Mouse (Mus musculus) heart, embryonic 14.5 days (tissue): ENCODE data around the gene Gm11627. TPM values are rescaled to one million over a fixed set of nuclear protein-coding genes. Genes with fewer than 3 reads are reported as not detected.

Experiments
- ATAC-seq: fragments of 200-750 bp; cut with Nextera tagmentation; 2 replicates; pipeline ENCODE4 v1.8.0; 2017; ENCODE audit warnings: low read depth, moderate TSS enrichment; ENCODE audit not compliant: insufficient number of reproducible peaks, insufficient read depth, low FRiP score
- H3K27ac ChIP-seq, 2 experiments: fragments of 200-500 bp in 1 of 2; fragments of 300-500 bp in 1 of 2; sonication (generic) in 1 of 2; replicated peaks in 1 of 2; 2 replicates each; pipeline ENCODE4 v1.5.1; 2012 to 2014; ENCODE audit warnings: low read depth in 2 of 2, low read length in 2 of 2, control low read depth in 1 of 2, mild to moderate bottlenecking in 1 of 2, mixed read lengths in 1 of 2; ENCODE audit not compliant: control insufficient read depth in 1 of 2, insufficient read depth in 1 of 2
- H3K27me3 ChIP-seq: fragments of 300-500 bp; sonication (generic); 2 replicates; pipeline ENCODE4 v1.6.1; 2014; ENCODE audit warnings: mild to moderate bottlenecking, low read length, control low read depth; ENCODE audit not compliant: control insufficient read depth, insufficient read depth
- H3K36me3 ChIP-seq: fragments of 300-500 bp; sonication (generic); 2 replicates; pipeline ENCODE4 v1.6.1; 2014; ENCODE audit warnings: mild to moderate bottlenecking, control low read depth, low read length, mixed read lengths; ENCODE audit not compliant: control insufficient read depth, insufficient read depth
- H3K4me1 ChIP-seq, 2 experiments: fragments of 200-500 bp in 1 of 2; fragments of 300-500 bp in 1 of 2; sonication (generic) in 1 of 2; 2 replicates each; pipeline ENCODE4 v1.6.1; 2012 to 2014; ENCODE audit warnings: low read length in 2 of 2, control low read depth in 1 of 2, mixed read lengths in 1 of 2; ENCODE audit not compliant: control insufficient read depth in 2 of 2, insufficient read depth in 2 of 2
- H3K4me2 ChIP-seq: fragments of 300-500 bp; sonication (generic); 2 replicates; pipeline ENCODE4 v1.6.1; 2014; ENCODE audit warnings: mild to moderate bottlenecking, low read length
- H3K4me3 ChIP-seq, 2 experiments: fragments of 200-500 bp in 1 of 2; fragments of 300-500 bp in 1 of 2; sonication (generic) in 1 of 2; 2 replicates each; pipeline ENCODE4 v1.5.1; 2012 to 2014; ENCODE audit warnings: low read length in 2 of 2, mild to moderate bottlenecking in 2 of 2, control low read depth in 1 of 2, low read depth in 1 of 2, moderate library complexity in 1 of 2; ENCODE audit not compliant: control insufficient read depth in 1 of 2, insufficient read depth in 1 of 2
- H3K9ac ChIP-seq: fragments of 300-500 bp; sonication (generic); 2 replicates; pipeline ENCODE4 v1.6.1; 2014; ENCODE audit warnings: mild to moderate bottlenecking, low read length
- H3K9me3 ChIP-seq: fragments of 300-500 bp; sonication (generic); 2 replicates; pipeline ENCODE4 v1.6.1; 2016; ENCODE audit warnings: low read length, control low read depth; ENCODE audit not compliant: control insufficient read depth
- WGBS: fragments of 180-500 bp; shearing (Covaris S2); extraction: QIAGEN DNeasy Blood & Tissue Kit; methylation state at CpG from one replicate; pipeline ENCODE4 v1.1.7; 2014; 5-methylcytosine and 5-hydroxymethylcytosine counted together
- polyA plus RNA-seq: library from polyadenylated mRNA; unstranded; fragments of >200 nt; fragmentation: Nextera tagmentation; extraction: Ambion mirVana; gene quantifications from 2 replicates; pipeline ENCODE4 v1.2.1, GENCODE M21; 2014

The Gm11627 gene
- polyA plus RNA-seq: 12.6 and 13.9 TPM in 2 replicates

DNA sequence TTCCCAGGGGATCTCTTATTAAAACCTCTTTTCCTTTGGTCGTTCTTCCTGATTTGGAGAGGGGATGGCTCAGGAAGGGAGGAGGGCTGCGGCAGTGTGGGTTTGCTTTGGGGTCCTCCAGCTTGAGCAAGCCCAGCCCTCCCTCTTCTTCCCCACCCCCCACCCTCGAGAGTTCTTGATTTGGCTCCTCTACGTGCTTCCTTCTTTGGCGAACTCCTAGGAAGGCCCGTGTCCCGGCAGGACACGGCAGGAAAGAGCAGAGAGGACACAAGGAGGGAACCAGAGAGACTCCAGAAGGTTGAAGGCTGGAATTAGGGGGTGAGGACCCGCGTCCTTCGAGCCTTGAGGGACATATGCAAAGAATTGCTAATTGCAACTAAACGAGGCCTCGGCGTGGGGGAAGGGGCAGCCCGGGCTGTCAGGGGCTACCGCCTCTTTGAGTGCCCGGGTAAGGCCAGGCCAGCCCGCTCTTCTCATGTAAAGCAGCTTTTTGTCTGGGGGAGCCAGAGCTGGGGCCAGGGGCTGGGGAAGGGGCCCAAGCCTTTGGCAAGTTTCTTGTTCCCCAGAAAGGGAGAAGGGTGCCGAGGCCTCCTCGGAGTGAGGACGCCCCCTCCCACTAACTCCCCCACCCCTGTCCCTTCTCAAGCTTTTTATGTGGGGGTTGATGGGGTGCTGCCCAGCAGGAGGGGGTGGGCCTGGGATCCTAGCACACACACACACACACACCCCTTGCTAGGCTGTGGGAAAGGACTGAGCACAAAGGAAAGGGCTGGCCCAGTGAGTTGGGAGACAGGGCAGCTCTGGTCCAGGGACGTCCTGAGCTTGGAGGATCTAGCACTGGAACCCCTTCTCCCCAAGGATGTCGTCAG lies at the start of gene Gm11627:
TSS of gene Gm11627 (minus strand) at position 297 of the 869 bp plus-strand sequence.
- Histone ChIP-seq H3K36me3 (no peaks in the 10 kb centered on the region), H3K4me2 (peak within 1 kb of the TSS; percentile 69), H3K27me3 (no peaks in the 10 kb centered on the region), H3K9me3 (no peaks in the 10 kb centered on the region), H3K9ac (peak within 1 kb of the TSS; percentile 74), H3K4me3 (peak within 1 kb of the TSS; percentile 39 to 47), H3K27ac (peak within 1 kb of the TSS; percentile 79 to 86), H3K4me1 (peaks cover 32 to 40% of the 10 kb centered on the region in 2 experiments)
- WGBS: 20% methylated on average over 23 of the region's 23 CpGs
- peak; percentile 28; the same call in 1 of the 2 replicates for ATAC-seq

DNA sequence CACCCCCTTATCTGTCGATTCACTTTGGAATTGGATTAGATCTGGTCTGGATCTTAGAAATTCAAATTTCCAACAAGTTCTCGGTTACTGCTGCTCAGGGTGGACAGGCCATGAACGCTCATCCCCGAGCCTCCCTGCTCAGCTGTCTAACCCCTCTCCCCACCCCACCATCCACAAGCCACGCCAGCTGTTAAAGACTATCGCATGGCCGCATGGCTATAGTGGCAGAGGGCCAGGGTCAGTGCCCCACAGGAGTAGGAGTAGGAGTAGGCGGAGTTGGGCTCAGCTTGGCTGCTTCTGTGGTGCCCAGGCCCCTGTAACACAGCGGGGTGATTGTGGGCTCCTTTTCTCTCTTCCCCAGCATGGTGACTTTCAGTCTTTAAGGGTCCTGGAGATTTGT lies 49.3 kb upstream of the Gm11627 start:
- H3K36me3 ChIP-seq: no peaks in the 10 kb centered on the region
- H3K9ac ChIP-seq: no peak overlapping the region
- no peak overlapping the region for H3K27ac ChIP-seq
- peaks cover 39 to 52% of the 10 kb centered on the region in 2 experiments for H3K4me1 ChIP-seq
- H3K27me3 ChIP-seq: no peaks in the 10 kb centered on the region
- WGBS: 71% methylated on average over 9 of the region's 9 CpGs
- no peak overlapping the region for H3K4me3 ChIP-seq
- ATAC-seq: no peak
- no peak overlapping the region for H3K4me2 ChIP-seq
- no peaks in the 10 kb centered on the region for H3K9me3 ChIP-seq

DNA sequence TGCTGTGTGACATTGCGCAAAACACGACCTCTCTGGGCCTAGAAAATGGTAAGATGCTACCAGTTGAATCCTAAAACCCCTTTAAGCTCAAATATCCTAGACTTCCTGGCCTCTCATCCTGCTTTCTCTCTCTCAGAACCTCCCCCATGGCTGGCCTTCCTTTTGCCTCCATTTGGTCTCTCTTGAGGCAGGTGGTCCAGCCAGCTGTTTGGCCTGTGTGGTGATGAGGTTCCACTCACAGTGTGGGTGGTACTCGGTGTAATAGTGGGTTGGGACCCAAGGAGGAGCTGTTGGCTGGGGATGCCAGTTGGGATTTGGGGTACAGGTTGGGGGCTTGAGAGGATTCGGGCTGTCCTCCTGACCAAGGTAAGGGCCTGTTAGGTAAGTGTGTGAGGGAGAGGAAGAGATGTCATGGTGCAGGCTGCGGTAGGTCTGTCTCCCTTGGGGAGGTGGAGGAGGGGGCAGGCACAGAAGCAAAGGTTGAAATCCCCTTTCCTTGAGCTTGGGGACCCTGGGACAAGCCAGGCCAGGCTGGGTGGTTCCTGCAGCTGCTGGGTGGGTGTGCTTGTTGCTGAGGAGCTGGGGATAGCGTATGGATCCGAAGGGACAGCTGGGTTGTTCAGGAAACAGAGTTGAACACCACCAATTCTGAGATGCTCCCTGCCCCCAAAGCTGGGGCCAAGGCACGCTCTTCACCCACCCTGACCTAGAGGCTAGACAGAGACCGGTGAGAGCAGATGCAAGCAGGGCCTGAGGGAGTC lies 48.1 kb upstream of the Gm11627 start:
- Histone ChIP-seq H3K9ac (no peak overlapping the region), H3K36me3 (no peaks in the 10 kb centered on the region), H3K27ac (no peak overlapping the region), H3K9me3 (no peaks in the 10 kb centered on the region), H3K4me2 (no peak overlapping the region), H3K4me1 (peaks cover 31 to 43% of the 10 kb centered on the region in 2 experiments), H3K27me3 (no peaks in the 10 kb centered on the region), H3K4me3 (no peak overlapping the region)
- no peak for ATAC-seq
- 88% methylated on average over 9 of the region's 9 CpGs for WGBS

DNA sequence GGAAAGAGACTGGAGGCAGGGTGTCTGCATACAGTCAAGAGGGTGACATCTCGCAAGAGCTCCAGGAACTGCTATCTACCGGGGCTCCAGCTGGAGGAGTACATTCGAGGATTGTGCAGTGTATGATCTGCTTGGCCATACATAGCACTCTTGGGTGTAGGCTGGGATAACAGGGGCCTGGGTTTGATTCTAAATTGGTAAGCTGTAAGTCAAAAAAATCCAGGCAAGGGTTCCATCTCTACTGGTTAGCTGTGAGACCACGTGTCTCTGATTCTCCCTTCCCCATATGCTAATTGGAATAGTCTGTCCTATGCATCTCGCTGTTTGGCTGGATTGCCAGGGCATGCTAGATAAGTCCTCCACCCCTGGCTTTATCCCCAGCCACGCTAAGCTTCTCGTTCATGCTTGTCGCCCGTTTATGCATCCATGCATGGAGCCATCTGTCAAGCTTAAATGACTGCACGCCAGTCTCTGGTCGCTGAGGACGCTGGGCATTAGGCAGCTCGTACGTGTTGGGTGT lies 45.7 kb upstream of the Gm11627 start:
- ATAC-seq: 0 out of 2 replicates have a peak, but pooled peaks have one; percentile 12
- Histone ChIP-seq H3K9ac (0 out of 2 replicates have a peak overlapping the region, but pooled peaks have one; percentile 62), H3K36me3 (no peaks in the 10 kb centered on the region), H3K27ac (peak overlapping the region; percentile 91 to 94), H3K9me3 (no peaks in the 10 kb centered on the region), H3K4me2 (peak overlapping the region; percentile 64), H3K4me3 (no peak overlapping the region), H3K4me1 (peaks cover 22 to 28% of the 10 kb centered on the region in 2 experiments), H3K27me3 (no peaks in the 10 kb centered on the region)
- 30% methylated on average over 14 of the region's 14 CpGs for WGBS

DNA sequence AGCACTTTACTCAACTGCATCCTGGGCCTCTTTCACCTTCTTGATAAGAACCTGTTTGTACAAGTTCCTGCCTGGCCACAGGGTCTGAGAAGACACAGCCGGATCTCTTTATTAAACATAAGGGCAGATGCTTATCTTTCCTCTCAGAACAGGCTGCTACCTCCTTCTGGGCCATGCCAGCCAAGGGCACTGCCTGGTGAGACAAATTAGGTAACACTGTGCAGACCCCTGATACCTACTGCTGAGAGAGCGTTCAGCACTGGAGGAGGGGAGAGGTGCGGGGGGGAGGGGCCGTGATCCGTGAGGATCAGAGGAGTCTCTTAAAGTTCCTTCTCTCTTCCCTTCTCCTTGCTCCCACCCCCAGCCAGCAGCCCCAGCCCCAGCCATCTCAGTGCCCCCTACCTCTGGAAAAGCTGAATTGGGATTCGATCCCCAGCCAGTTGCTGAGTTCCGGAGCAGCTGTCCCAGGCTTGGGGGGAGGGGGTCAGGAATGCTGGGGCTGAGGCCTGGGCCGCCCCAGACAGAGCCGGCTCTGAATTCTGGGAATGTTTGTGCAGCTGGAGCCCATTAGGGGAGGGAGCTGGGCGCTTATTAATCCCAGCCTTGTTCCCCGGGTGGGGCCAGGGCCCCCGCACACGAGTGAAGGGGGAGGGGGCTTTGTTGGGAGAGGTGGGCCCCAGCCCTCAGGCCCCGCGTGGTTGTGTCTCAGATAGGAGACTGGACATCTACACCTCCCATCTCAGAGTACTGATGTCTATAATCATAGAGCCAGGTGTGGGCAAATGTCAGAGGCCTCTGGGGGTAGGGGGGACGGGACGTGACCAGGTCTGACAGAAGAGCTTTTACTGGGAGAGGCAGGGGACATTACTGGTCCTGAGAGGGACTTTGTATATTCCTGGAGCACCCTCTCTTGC lies 44.9 kb upstream of the Gm11627 start:
- Histone ChIP-seq H3K9ac (peak overlapping the region; percentile 62), H3K27ac (peak overlapping the region; percentile 91 to 94), H3K36me3 (no peaks in the 10 kb centered on the region), H3K4me2 (peak overlapping the region; percentile 64), H3K4me3 (peak overlapping the region; percentile 19 to 27), H3K27me3 (no peaks in the 10 kb centered on the region), H3K4me1 (peaks cover 20 to 23% of the 10 kb centered on the region in 2 experiments), H3K9me3 (no peaks in the 10 kb centered on the region)
- ATAC-seq: peak; percentile 69
- 6% methylated on average over 17 of the region's 17 CpGs for WGBS

DNA sequence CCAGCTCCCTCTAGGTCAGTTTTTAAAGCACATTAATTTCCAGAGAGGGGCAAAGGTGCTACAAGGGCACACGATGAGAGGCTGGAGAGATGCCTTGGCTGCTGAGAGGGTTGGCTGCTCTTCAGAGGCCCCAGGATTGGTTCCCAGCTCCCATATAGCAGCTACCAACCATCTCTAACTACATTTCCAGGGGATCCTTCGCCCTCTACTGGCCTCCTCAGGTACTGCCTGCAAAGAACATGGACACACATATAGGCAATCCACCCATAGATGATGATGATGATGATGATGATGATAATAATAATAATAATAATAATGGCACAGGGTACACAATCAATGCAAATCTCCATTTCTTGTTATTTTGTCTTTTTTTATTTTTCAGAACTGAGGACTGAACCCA lies 40.2 kb upstream of the Gm11627 start:
- Histone ChIP-seq H3K9me3 (no peaks in the 10 kb centered on the region), H3K27ac (no peak overlapping the region), H3K36me3 (no peaks in the 10 kb centered on the region), H3K4me1 (peaks cover 10 to 12% of the 10 kb centered on the region in 2 experiments), H3K27me3 (no peaks in the 10 kb centered on the region), H3K4me3 (no peak overlapping the region), H3K9ac (no peak overlapping the region), H3K4me2 (no peak overlapping the region)
- 70% methylated on average over 2 of the region's 2 CpGs for whole genome bisulfite sequencing
- no peak for ATAC-seq
